Mouse (Mus musculus) splenic B cell, adult 2 months (primary cell): Measurements from ENCODE around the gene Efcab5.
"Not testable (repeated sequence)": the region's sequence is repeated elsewhere in the genome, so short reads cannot be mapped to it uniquely, and the experiment has no call there.

ENCODE experiments used
- DNase-seq: peaks from one replicate; pipeline ENCODE4 v3.0.0-alpha.2; 2011; ENCODE audit warnings: low read depth, low spot score
- H3K27me3 ChIP-seq: 2 replicates; pipeline ENCODE4 v1.6.1; 2012; ENCODE audit warnings: mild to moderate bottlenecking, low read length, moderate library complexity, mixed read lengths; ENCODE audit not compliant: control insufficient read depth, poor library complexity, insufficient read depth, severe bottlenecking
- H3K36me3 ChIP-seq: 2 replicates; pipeline ENCODE4 v1.6.1; 2012; ENCODE audit warnings: mild to moderate bottlenecking, low read length, moderate library complexity, mixed read lengths; ENCODE audit not compliant: control insufficient read depth, poor library complexity, insufficient read depth, severe bottlenecking

The Efcab5 gene

DNA sequence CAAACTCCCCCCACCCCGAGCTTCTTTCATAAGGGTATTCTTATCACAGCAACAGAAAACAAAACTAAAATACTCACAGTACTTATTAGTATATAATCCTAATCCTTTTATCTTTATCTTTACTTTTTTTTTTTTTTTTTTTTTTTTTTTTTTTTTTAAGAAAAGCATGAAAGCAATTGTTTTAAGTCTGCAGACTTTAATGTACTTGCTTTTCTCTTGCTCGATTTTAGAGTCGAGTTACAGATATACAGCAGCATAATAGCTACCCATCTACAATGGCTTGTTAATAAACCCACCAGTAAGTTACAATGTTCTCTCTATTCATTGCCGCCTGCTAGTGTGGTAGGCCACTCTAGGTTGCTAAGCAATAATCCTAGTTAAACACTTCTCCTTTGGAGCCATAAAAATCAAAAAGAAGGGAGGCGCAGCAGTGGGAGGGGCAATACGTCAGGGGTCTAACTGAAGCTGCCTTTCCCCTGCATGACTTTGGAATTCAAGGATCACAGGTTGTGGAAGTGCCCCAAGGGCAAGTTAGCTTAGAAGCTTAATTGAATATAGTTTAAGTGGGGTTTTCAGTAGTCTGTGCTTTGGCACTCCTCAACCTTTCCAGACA is 5.3 kb upstream of the Efcab5 start:
- H3K36me3 ChIP-seq, result no peaks in the 10 kb centered on the region
- H3K27me3 ChIP-seq, result no peaks in the 10 kb centered on the region
- no peak for DNase-seq

DNA sequence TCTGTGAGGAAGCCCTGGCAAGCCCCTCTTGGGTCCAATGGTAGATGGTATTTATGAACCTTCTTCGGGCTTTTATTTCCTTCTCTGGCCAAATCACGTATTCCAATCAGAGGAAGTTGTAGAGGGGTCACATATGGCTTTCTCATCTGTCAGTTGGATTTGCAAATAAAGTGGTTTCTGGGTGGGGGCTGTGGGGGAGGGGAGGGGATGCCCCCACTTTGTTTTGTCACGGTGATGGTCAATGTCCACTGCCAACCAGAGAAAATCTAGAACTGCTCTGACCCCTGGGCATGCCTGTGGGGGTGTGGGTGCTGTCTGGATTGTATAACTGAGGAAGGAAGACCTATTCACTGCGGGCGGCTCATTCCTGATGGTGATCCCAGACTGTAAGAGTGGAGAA is 4.6 kb upstream of the Efcab5 start:
- Histone ChIP-seq H3K36me3 (no peaks in the 10 kb centered on the region), H3K27me3 (no peaks in the 10 kb centered on the region)
- no peak for DNase-seq

GRCm38 (mm10) chr11:77184926-77185325 is 3.8 kb downstream of the Efcab5 start:
- H3K36me3 ChIP-seq, result no peaks in the 10 kb centered on the region
- H3K27me3 ChIP-seq, result no peaks in the 10 kb centered on the region
- DNase-seq, result no peak

DNA sequence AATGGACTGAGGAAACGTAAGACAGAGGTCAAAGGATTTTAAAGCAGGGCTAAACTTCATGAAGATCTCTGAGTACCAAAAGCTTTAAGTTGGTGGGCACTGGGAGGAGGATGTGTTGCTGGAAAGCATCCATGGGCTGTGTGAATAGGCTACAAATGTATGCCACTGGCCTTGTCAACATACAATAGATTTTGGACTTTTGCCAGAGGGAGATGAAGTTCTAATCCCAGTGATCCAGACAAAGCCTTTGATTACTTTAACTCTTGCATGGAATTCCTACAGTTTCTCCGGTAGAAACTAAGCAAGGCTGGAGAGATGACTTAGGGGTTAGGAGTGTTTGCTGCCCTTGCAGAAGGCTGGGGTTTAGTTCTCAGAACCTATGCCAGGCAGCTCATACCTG is 6.2 kb downstream of the Efcab5 start:
- H3K27me3 ChIP-seq, result no peaks in the 10 kb centered on the region
- no peak for DNase-seq

GRCm38 (mm10) chr11:77182041-77182440 is 6.7 kb downstream of the Efcab5 start:
- Histone ChIP-seq H3K36me3 (no peaks in the 10 kb centered on the region), H3K27me3 (no peaks in the 10 kb centered on the region)
- DNase-seq, result no peak

More for the DNA sequence above, 6.2 kb downstream of the Efcab5 start:
- no peaks in the 10 kb centered on the region for H3K36me3 ChIP-seq

DNA sequence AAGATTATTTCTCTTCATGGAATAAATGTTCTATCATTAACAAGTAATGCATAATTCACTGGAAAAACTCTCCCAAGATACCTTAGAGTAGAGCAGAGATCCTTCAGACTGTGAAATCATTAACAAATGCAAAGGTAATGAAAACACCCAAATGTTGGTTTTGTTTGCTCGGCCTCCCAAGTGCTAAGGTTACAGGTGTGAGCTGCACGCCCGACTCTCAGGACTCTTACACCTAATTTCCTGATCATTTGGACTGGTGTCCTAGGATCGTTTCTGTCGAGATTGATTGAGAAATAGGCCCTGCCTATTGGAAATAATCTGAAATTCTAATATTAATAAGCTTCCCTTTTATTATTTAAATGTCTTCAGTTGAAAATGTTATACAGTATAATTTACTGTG is 7.2 kb downstream of the Efcab5 start:
- Histone ChIP-seq H3K27me3 (no peaks in the 10 kb centered on the region), H3K36me3 (no peaks in the 10 kb centered on the region)
- DNase-seq, result no peak

GRCm38 (mm10) chr11:77180886-77181285 is 7.9 kb downstream of the Efcab5 start:
- no peak for DNase-seq
- Histone ChIP-seq H3K36me3 (no peaks in the 10 kb centered on the region), H3K27me3 (no peaks in the 10 kb centered on the region)

- Histone ChIP-seq H3K27me3 (no peaks in the 10 kb centered on the region), H3K36me3 (no peaks in the 10 kb centered on the region)
- DNase-seq, result no peak
These were observed 9.0 kb downstream of the Efcab5 start for GRCm38 (mm10) chr11:77179771-77180170.

- no peak for DNase-seq
- no peaks in the 10 kb centered on the region for H3K36me3 ChIP-seq
- no peaks in the 10 kb centered on the region for H3K27me3 ChIP-seq
These were observed 14.2 kb downstream of the Efcab5 start for GRCm38 (mm10) chr11:77174531-77174930.

GRCm38 (mm10) chr11:77173731-77174130 is 15.0 kb downstream of the Efcab5 start:
- Histone ChIP-seq H3K36me3 (no peaks in the 10 kb centered on the region), H3K27me3 (no peaks in the 10 kb centered on the region)
- no peak for DNase-seq

- DNase-seq, result no peak
- Histone ChIP-seq H3K27me3 (no peaks in the 10 kb centered on the region), H3K36me3 (no peaks in the 10 kb centered on the region)
These were observed 28.0 kb downstream of the Efcab5 start for GRCm38 (mm10) chr11:77160744-77161143.

- no peaks in the 10 kb centered on the region for H3K36me3 ChIP-seq
- no peak for DNase-seq
- H3K27me3 ChIP-seq, result no peaks in the 10 kb centered on the region
These were observed 28.4 kb downstream of the Efcab5 start for GRCm38 (mm10) chr11:77160341-77160740.

- no peaks in the 10 kb centered on the region for H3K27me3 ChIP-seq
- DNase-seq, result no peak
- H3K36me3 ChIP-seq, result no peaks in the 10 kb centered on the region
These were observed 34.6 kb downstream of the Efcab5 start for GRCm38 (mm10) chr11:77154214-77154613.

- DNase-seq, result no peak
- Histone ChIP-seq H3K27me3 (no peaks in the 10 kb centered on the region), H3K36me3 (no peaks in the 10 kb centered on the region)
These were observed 38.0 kb downstream of the Efcab5 start for GRCm38 (mm10) chr11:77150806-77151205.

DNA sequence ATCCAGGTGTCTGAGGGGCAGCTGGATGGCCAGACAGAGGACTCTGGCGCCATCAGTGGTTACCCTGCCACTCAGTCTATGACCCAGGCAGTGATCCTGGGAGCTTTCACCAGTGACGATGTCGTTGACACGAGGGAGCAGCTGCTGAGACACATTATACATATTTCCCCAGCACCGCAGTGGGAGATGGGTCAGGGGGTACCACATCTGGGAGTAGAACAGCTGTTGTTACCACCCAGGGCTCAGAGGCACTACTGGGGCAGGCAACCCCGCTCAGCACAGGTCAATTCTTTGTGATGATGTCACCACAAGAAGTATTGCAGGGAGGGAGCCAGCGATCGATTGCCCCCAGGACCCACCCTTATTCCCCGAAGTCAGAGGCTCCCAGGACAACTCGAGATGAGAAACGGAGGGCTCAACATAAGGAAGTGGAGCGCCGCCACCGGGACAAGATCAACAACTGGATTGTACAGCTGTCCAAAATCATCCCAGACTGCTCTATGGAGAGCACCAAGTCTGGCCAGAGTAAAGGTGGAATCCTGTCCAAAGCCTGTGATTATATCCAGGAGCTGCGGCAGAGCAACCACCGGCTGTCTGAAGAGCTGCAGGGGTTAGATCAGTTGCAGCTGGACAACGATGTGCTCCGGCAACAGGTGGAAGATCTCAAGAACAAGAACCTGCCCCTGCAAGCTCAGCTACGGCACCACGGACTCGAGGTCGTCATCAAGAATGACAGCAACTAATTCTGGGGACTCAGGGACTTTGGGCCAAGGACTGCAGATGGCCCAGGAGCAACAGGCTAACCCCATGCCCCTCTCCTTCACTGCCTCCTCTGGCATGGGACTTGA is 38.8 kb downstream of the Efcab5 start:
- DNase-seq, H3K27me3 ChIP-seq, H3K36me3 ChIP-seq: not testable (repeated sequence)
